Mouse (Mus musculus): ENCODE results near the gene Arhgap31.
"Not testable (repeated sequence)": the region's sequence is repeated elsewhere in the genome, so short reads cannot be mapped to it uniquely, and the experiment has no call there.

Arhgap31 gene

GRCm38 (mm10) chr16:38683094-38683493, 30.0 kb downstream of the Arhgap31 start:
- DNase-seq: no peak

DNA sequence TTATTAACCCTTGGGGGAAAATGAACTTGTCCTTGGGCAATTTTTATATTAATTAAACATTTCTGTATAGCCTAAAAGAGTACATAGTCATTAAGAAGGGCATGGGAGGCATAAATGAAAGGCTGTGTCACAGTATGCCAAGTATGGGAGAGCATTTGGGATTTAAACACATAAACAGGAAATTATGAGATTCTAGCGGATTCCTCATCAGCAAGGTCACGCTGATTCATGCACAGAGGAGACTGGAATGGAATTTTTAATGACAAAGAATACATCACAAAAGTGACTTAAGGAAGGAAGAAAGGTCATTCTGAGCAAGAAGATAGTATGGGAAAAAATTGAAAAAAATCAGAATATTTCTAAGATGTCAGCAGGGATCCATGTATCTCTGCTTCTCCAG, 31.8 kb downstream of the Arhgap31 start:
- DNase-seq: no peak

DNA sequence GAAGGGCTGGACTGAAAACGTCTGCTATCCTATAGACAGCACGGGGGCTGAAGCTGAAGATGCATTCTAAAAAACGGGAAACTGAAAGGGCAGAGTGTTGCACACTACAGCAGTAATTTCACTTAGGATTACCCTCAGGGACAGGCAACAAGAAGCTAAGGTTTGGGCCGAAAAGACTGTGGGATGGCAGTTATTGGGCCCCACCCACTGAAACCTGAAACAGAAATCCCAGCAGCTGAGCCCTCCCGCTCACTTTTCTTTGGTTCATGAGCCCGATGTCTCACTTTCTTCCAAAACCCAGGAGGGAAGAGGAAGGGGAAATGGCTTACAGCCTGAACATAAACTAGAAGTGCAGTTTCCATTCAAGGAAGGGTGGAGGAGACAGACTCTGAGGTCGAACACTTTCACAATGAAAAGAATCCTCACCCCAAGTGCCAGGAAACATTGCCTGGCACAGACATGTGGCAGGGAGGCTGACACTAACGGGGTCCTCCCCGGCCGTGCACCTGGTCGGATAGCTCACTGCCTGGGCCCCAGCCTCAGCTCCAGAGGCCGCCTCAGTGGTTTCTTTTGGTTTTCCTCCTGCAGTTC, 33.5 kb downstream of the Arhgap31 start:
- peak; percentile 11 for DNase-seq

DNA sequence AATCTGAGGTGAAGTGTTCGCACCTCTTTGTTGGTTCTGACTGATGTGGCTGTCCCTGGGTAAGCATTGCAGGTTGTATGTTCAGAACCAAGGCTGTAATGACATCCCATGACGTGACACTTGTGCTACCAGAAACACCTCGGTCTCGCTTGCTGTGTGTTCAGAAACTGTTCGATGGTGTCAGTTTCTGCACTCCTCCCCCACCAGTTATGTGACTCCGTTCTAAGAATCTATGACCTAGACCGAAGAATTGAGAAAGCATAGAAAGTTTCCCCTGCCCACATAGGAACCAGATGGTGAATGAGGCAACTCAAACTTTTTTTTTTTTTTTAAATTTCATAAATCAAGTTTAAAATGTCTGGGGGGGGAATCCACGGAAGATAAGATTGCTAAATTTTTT, 34.2 kb downstream of the Arhgap31 start:
- DNase-seq: no peak

DNA sequence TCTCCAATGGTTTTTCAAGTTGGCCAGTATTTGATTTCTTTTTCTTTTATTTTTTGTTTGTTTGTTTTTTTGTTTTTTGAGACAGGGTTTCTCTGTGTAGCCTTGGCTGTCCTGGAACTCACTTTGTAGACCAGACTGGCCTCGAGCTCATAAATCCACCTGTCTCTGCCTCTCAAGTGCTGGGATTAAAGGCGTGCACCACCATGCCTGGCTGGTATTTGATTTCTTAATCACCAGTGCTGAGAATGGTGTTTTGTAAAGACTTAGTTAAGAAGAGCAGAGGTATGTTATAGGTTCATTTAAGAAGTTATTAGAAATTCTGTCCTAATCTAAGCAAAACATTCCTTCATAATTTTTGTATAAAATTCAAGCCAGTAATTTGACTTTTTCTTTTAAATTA, 35.1 kb downstream of the Arhgap31 start:
- not testable (repeated sequence) for DNase-seq

GRCm38 (mm10) chr16:38677171-38677570, 35.9 kb downstream of the Arhgap31 start:
- no peak for DNase-seq

DNA sequence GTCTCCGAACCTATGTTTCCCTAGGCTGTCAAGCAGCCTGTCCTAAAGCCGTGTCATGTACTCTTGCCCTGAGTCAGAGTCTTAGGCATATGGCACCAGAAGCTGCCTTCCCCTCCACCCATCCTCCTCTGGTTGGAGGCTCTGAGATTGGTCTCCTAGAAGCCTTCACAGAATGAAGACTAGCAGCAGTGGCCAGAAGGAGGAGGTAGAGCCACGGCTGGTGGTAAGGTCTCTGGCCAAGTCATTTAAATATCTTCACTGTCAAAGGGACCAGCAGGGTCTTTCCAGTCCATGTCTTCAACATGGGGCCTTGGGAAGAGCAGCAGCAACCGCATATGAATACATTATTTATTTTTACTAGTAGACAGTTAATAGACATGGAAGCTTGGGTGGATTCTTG, 36.4 kb downstream of the Arhgap31 start:
- DNase-seq: no peak

DNA sequence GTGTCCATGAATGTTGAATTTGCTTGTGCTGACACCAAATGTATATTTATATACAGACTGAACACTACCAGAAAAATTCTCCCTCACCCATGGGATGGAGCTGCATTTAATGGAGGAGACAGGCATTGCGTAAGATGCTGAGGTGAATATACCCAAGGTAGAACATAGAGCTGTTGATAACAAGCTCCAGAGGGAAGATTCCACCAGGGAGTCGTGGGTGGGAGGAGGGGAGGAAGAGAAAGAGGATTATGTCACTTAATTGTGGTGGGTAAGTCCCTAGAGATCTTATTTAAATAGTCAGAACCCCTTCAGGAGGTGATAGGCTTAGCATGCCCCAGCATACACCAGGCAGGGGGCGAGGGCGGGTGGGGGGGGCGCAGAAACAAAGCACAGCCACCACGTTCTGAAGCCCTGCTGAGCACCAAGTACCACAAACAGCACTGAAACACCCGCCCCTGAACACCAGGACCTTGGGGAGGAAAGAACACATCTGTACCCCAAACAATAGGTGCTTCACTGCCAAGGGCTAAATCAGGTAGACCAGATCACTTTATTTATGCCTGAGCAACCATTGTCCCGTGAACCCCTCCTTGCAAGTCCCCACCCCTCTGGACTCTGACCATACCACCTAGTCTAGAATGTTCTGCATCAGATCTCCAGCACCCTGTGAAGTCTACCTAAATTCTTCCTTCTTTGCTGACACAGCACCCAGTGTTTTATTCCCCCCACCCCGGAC, 37.3 kb downstream of the Arhgap31 start:
- no peak for DNase-seq

DNA sequence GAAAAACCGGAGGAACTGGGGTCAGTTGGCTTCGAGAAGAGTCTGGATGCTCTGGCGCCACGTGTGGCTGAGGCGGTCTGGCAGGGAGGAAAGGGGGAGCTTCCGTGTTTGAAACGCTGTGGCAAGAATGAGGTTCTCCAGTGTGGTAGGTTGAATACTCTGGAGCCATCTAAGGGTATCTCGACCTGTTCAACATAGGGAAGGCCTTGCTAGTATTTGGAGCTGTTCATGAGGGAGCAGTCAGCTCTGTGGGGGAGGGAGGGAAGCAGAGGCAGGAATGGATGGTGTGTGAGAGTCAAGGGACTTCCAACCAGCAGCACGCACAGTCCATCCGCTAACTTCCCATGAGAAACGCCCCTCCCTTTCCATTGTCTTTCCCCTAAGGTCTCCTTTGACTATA, 38.2 kb downstream of the Arhgap31 start:
- DNase-seq: no peak

DNA sequence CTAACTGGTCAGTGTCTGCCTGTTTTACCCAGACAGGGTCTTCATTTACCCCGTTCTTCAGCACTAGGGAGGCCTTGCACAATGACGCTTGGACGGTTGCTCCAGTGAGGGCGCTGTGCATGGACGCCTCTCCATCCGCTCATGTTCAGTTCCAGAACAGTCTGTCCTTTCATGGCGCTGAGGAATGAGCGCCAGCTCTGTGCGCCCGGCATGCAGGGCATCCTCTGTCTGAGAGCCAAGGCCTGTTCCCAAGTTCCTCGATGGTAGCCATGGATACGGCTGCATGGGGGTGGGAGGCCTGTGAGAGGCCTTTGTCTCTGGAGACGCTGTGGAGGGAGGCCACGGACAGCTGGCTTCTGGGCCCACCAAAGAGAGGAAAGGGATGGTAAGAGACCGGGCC, 39.6 kb downstream of the Arhgap31 start:
- DNase-seq: no peak

GRCm38 (mm10) chr16:38672947-38673346, 40.1 kb downstream of the Arhgap31 start:
- DNase-seq: no peak

DNA sequence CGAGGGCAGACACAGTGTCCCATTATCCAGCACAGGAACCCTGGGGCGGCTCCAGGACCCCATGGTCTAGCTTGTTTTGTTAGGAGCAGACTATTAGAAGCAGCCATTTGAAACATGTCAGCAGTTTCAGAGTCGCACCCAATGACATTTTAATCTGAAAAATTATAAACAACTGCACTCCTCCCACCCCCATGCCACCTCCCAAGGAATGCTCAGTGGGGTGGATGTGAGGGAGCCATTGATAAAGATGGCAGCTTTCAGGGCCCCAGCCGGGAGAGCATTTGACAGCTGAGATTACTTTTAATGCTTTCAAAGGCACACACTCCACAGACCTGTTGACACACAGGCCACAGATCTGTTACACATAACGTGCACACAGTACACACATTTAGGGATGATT, 40.7 kb downstream of the Arhgap31 start:
- DNase-seq: no peak

GRCm38 (mm10) chr16:38670621-38671390, 42.3 kb downstream of the Arhgap31 start:
- no peak for DNase-seq

GRCm38 (mm10) chr16:38668871-38669675, 44.0 kb downstream of the Arhgap31 start:
- DNase-seq: no peak

DNA sequence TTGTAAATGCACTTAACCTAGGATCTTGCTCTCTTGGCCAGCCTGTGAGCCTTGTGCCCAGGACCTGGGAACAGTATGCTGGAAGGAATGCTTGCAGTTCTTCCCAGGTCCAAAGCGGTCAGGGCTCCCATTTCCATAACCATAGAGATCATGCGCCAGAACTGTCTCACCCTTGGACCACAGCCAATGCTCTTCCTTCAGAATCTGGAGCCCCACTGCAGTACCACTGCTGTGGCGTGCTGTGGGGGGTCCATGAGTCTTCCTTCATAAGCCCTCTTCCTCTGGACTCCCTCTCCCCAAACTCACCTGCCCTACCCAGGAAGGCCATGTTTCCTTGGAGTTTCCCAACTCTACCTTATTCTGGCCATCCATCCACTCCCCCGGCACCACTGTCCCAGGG, 46.6 kb downstream of the Arhgap31 start:
- DNase-seq: no peak

- no peak for DNase-seq
These were observed 47.1 kb downstream of the Arhgap31 start for GRCm38 (mm10) chr16:38666016-38666415.

DNA sequence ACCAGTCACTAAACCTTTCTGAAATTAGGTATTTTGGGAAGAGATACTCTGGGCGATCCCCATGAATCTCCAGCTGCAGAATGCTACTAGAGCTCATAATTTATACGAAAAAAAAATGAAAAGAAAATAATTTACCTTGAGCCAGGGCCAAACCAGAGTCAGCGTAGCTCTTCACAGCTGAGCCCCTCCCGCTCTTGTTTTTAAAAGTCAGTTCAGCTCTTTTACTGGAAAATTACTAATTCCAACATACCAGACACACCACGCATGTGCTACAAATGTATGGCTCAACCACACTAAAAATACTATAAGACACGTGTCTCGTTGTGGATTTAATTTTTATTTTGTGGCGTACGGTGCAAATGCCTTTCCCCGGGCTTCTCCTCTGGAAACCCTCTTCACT, 50.5 kb downstream of the Arhgap31 start:
- no peak for DNase-seq

DNA sequence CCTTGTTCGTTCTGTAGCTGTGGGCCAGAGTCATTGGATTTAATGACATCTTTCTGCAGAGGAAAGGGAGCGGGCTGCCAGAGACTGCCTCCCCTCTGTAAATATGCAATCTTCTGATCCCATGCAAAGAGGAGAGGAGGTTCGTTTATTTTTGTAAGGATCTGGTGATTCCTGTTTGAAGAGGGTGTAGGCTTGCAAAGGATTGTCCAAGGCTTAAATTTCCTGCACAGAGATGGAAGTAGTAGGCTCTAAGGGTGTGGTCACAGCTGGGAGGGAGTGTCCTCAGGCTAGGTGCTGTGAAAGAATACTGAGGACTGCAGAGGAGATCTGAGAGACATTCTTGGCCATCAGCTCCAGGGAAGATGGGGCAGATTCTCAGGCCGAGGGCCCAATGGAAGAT, 58.8 kb downstream of the Arhgap31 start:
- no peak for DNase-seq

DNA sequence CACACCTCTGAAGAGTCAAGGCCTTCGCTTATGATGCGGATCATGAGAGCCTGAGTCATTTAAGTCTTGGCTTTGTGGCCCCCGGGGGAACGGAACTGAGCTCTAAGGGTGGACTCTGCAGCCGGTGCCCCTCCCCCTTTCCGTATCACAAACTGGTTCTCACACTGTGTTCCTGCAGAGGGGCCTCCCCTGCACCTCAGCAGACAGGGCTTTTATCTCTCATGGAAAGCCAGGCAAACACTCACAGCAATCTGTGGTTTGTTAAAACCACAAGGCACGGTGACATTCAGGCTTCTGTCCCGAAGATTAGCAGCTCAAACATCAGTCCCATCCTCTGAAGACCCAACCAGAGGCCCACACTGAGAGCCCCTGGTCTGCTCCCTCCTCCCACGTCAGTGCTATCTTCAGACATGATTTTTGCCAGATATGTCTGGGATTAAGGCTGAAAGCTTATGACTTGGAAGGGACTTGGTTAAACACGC, 59.6 kb downstream of the Arhgap31 start:
- DNase-seq: peak; percentile 76

GRCm38 (mm10) chr16:38652653-38653052, 60.4 kb downstream of the Arhgap31 start:
- no peak for DNase-seq

- no peak for DNase-seq
These were observed 61.3 kb downstream of the Arhgap31 start for GRCm38 (mm10) chr16:38651721-38652231.

GRCm38 (mm10) chr16:38651306-38651705, 61.8 kb downstream of the Arhgap31 start:
- DNase-seq: no peak

GRCm38 (mm10) chr16:38649431-38649827, 63.6 kb downstream of the Arhgap31 start:
- DNase-seq: no peak
